Mouse (Mus musculus) hindbrain, embryonic 13.5 days (tissue): ENCODE measurements around the gene Atrnl1. TPM values are rescaled to one million over a fixed set of nuclear protein-coding genes. Genes with fewer than 3 reads are reported as not detected.

Source experiments
- ATAC-seq: fragments of 200-750 bp; cut with Nextera tagmentation; 2 replicates; pipeline ENCODE4 v1.8.0; 2017; ENCODE audit warnings: moderate TSS enrichment; ENCODE audit not compliant: low FRiP score
- H3K27ac ChIP-seq: fragments of 300-500 bp; sonication (generic); 2 replicates; pipeline ENCODE4 v1.5.1; 2015; ENCODE audit warnings: inconsistent platforms, mild to moderate bottlenecking, moderate library complexity
- H3K27me3 ChIP-seq: fragments of 300-500 bp; sonication (generic); 2 replicates; pipeline ENCODE4 v1.6.1; 2015; ENCODE audit warnings: mild to moderate bottlenecking, inconsistent platforms
- H3K36me3 ChIP-seq: fragments of 300-500 bp; sonication (generic); 2 replicates; pipeline ENCODE4 v1.6.1; 2015; ENCODE audit warnings: mild to moderate bottlenecking, inconsistent platforms
- H3K4me1 ChIP-seq: fragments of 300-500 bp; sonication (generic); replicated peaks from 2 replicates; pipeline ENCODE4 v1.6.1; 2015; ENCODE audit warnings: inconsistent platforms
- H3K4me2 ChIP-seq: fragments of 300-500 bp; sonication (generic); 2 replicates; pipeline ENCODE4 v1.6.1; 2015; ENCODE audit warnings: inconsistent platforms, mild to moderate bottlenecking, moderate library complexity
- H3K4me3 ChIP-seq: fragments of 300-500 bp; sonication (generic); 2 replicates; pipeline ENCODE4 v1.5.1; 2015; ENCODE audit warnings: mild to moderate bottlenecking, inconsistent platforms
- H3K9ac ChIP-seq: fragments of 300-500 bp; sonication (generic); 2 replicates; pipeline ENCODE4 v1.6.1; 2015; ENCODE audit warnings: mild to moderate bottlenecking, inconsistent platforms
- H3K9me3 ChIP-seq: fragments of 300-500 bp; sonication (generic); 2 replicates; pipeline ENCODE4 v1.6.1; 2016; ENCODE audit warnings: inconsistent platforms
- WGBS: fragments of 180-500 bp; shearing (Covaris S2); methylation state at CpG from one replicate; pipeline ENCODE4 v1.1.7; 2015; 5-methylcytosine and 5-hydroxymethylcytosine counted together
- polyA plus RNA-seq: library from polyadenylated mRNA; unstranded; fragments of >200 nt; fragmentation: Nextera tagmentation; extraction: Ambion mirVana; gene quantifications from 2 replicates; pipeline ENCODE4 v1.2.1, GENCODE M21; 2015

Atrnl1 gene
- polyA plus RNA-seq, 1 experiment from 2014 or later, result 7.9 TPM

- H3K27ac ChIP-seq, result no peak overlapping the region
- no peaks in the 10 kb centered on the region for H3K9me3 ChIP-seq
- no peaks in the 10 kb centered on the region for H3K27me3 ChIP-seq
- H3K4me2 ChIP-seq, result no peak overlapping the region
- H3K4me1 ChIP-seq, result no peaks in the 10 kb centered on the region
- H3K9ac ChIP-seq, result no peak overlapping the region
- H3K4me3 ChIP-seq, result no peak overlapping the region
- no peak for ATAC-seq
- WGBS, result 87% methylated on average over 1 of the region's 1 CpGs
- no peaks in the 10 kb centered on the region for H3K36me3 ChIP-seq
Measured at GRCm38 (mm10) chr19:58011636-58012035, 400.8 kb downstream of the Atrnl1 start.

GRCm38 (mm10) chr19:58015741-58016140 is 404.9 kb downstream of the Atrnl1 start:
- ATAC-seq, result no peak
- Histone ChIP-seq H3K9me3 (no peaks in the 10 kb centered on the region), H3K27ac (no peak overlapping the region), H3K9ac (no peak overlapping the region), H3K27me3 (no peaks in the 10 kb centered on the region), H3K36me3 (no peaks in the 10 kb centered on the region), H3K4me2 (no peak overlapping the region), H3K4me1 (no peaks in the 10 kb centered on the region), H3K4me3 (no peak overlapping the region)
- WGBS, result 93% methylated on average over 6 of the region's 6 CpGs

GRCm38 (mm10) chr19:58016561-58017453 is 406.0 kb downstream of the Atrnl1 start:
- WGBS, result 84% methylated on average over 9 of the region's 9 CpGs
- no peaks in the 10 kb centered on the region for H3K4me1 ChIP-seq
- H3K4me3 ChIP-seq, result no peak overlapping the region
- no peak overlapping the region for H3K9ac ChIP-seq
- no peaks in the 10 kb centered on the region for H3K27me3 ChIP-seq
- H3K36me3 ChIP-seq, result no peaks in the 10 kb centered on the region
- no peak overlapping the region for H3K4me2 ChIP-seq
- ATAC-seq, result no peak
- H3K27ac ChIP-seq, result no peak overlapping the region
- H3K9me3 ChIP-seq, result no peaks in the 10 kb centered on the region

- H3K27me3 ChIP-seq, result no peaks in the 10 kb centered on the region
- H3K9me3 ChIP-seq, result no peaks in the 10 kb centered on the region
- no peaks in the 10 kb centered on the region for H3K36me3 ChIP-seq
- 96% methylated on average over 3 of the region's 3 CpGs for WGBS
- no peaks in the 10 kb centered on the region for H3K4me1 ChIP-seq
- H3K4me2 ChIP-seq, result no peak overlapping the region
- H3K9ac ChIP-seq, result no peak overlapping the region
- ATAC-seq, result no peak
- no peak overlapping the region for H3K4me3 ChIP-seq
- no peak overlapping the region for H3K27ac ChIP-seq
Measured at GRCm38 (mm10) chr19:58017468-58017867, 406.6 kb downstream of the Atrnl1 start.

- Histone ChIP-seq H3K27ac (no peak overlapping the region; the same call in 1 of the 2 replicates), H3K4me3 (no peak overlapping the region), H3K9me3 (no peaks in the 10 kb centered on the region), H3K9ac (no peak overlapping the region), H3K4me1 (no peaks in the 10 kb centered on the region), H3K36me3 (no peaks in the 10 kb centered on the region), H3K27me3 (no peaks in the 10 kb centered on the region), H3K4me2 (no peak overlapping the region)
- WGBS, result 74% methylated on average over 5 of the region's 5 CpGs
- ATAC-seq, result no peak
Measured at GRCm38 (mm10) chr19:58018698-58019097, 407.9 kb downstream of the Atrnl1 start.

GRCm38 (mm10) chr19:58021514-58022284 is 410.9 kb downstream of the Atrnl1 start:
- Histone ChIP-seq H3K36me3 (peaks cover under 1% of the 10 kb centered on the region; the same call in 1 of the 2 replicates), H3K4me2 (no peak overlapping the region), H3K9me3 (no peaks in the 10 kb centered on the region), H3K9ac (no peak overlapping the region), H3K27ac (no peak overlapping the region), H3K4me3 (no peak overlapping the region), H3K27me3 (no peaks in the 10 kb centered on the region), H3K4me1 (no peaks in the 10 kb centered on the region)
- WGBS, result 94% methylated on average over 8 of the region's 8 CpGs
- no peak for ATAC-seq

GRCm38 (mm10) chr19:58023216-58023825 is 412.5 kb downstream of the Atrnl1 start:
- WGBS, result 86% methylated on average over 14 of the region's 14 CpGs
- H3K27me3 ChIP-seq, result no peaks in the 10 kb centered on the region
- no peak overlapping the region for H3K4me2 ChIP-seq
- peaks cover 6% of the 10 kb centered on the region for H3K36me3 ChIP-seq
- no peaks in the 10 kb centered on the region for H3K9me3 ChIP-seq
- H3K9ac ChIP-seq, result no peak overlapping the region
- no peak overlapping the region for H3K27ac ChIP-seq
- H3K4me1 ChIP-seq, result no peaks in the 10 kb centered on the region
- no peak overlapping the region for H3K4me3 ChIP-seq
- ATAC-seq, result no peak

- Histone ChIP-seq H3K4me3 (no peak overlapping the region), H3K36me3 (peaks cover 6% of the 10 kb centered on the region), H3K9ac (no peak overlapping the region), H3K4me2 (no peak overlapping the region), H3K27me3 (no peaks in the 10 kb centered on the region), H3K4me1 (no peaks in the 10 kb centered on the region), H3K27ac (no peak overlapping the region), H3K9me3 (no peaks in the 10 kb centered on the region)
- WGBS, result 85% methylated on average over 2 of the region's 2 CpGs
- no peak for ATAC-seq
Measured at GRCm38 (mm10) chr19:58025053-58025452, 414.2 kb downstream of the Atrnl1 start.

GRCm38 (mm10) chr19:58029661-58030060 is 418.8 kb downstream of the Atrnl1 start:
- H3K9ac ChIP-seq, result no peak overlapping the region
- H3K27me3 ChIP-seq, result no peaks in the 10 kb centered on the region
- no peak for ATAC-seq

GRCm38 (mm10) chr19:58033241-58033640 is 422.4 kb downstream of the Atrnl1 start:
- Histone ChIP-seq H3K9me3 (0 out of 2 replicates have a peak, but pooled peaks cover 3% of the 10 kb centered on the region), H3K4me1 (no peaks in the 10 kb centered on the region), H3K27me3 (no peaks in the 10 kb centered on the region), H3K4me3 (no peak overlapping the region), H3K4me2 (no peak overlapping the region), H3K9ac (no peak overlapping the region), H3K27ac (no peak overlapping the region), H3K36me3 (no peaks in the 10 kb centered on the region)
- 95% methylated on average over 5 of the region's 5 CpGs for WGBS
- no peak for ATAC-seq

More at GRCm38 (mm10) chr19:58029661-58030060, 418.8 kb downstream of the Atrnl1 start:
- H3K9me3 ChIP-seq, result 0 out of 2 replicates have a peak, but pooled peaks cover 3% of the 10 kb centered on the region
- no peak overlapping the region for H3K27ac ChIP-seq
- H3K4me3 ChIP-seq, result no peak overlapping the region
- H3K36me3 ChIP-seq, result peaks cover 6% of the 10 kb centered on the region
- H3K4me1 ChIP-seq, result no peaks in the 10 kb centered on the region
- no peak overlapping the region for H3K4me2 ChIP-seq
- 61% methylated on average over 2 of the region's 2 CpGs for WGBS

GRCm38 (mm10) chr19:58036166-58036565 is 425.3 kb downstream of the Atrnl1 start:
- H3K4me2 ChIP-seq, result no peak overlapping the region
- ATAC-seq, result no peak
- WGBS, result 83% methylated on average over 3 of the region's 3 CpGs
- H3K9me3 ChIP-seq, result no peaks in the 10 kb centered on the region
- H3K9ac ChIP-seq, result no peak overlapping the region
- no peaks in the 10 kb centered on the region for H3K27me3 ChIP-seq
- H3K4me1 ChIP-seq, result peaks cover 3% of the 10 kb centered on the region; the same call in 1 of the 2 replicates
- H3K4me3 ChIP-seq, result no peak overlapping the region
- no peak overlapping the region for H3K27ac ChIP-seq
- no peaks in the 10 kb centered on the region for H3K36me3 ChIP-seq

- Histone ChIP-seq H3K27ac (no peak overlapping the region), H3K4me3 (no peak overlapping the region), H3K36me3 (0 out of 2 replicates have a peak, but pooled peaks cover 8% of the 10 kb centered on the region), H3K27me3 (no peaks in the 10 kb centered on the region), H3K9ac (no peak overlapping the region), H3K9me3 (no peaks in the 10 kb centered on the region), H3K4me1 (peaks cover 6% of the 10 kb centered on the region; the same call in 1 of the 2 replicates), H3K4me2 (no peak overlapping the region)
- WGBS, result 85% methylated on average over 8 of the region's 8 CpGs
- no peak for ATAC-seq
Measured at GRCm38 (mm10) chr19:58043120-58043519, 432.3 kb downstream of the Atrnl1 start.
